Mouse (Mus musculus) induced T-regulatory cell, adult 2 months (primary cell): ENCODE results near the gene Gm4070.
"Not testable (repeated sequence)": the region's sequence is repeated elsewhere in the genome, so short reads cannot be mapped to it uniquely, and the experiment has no call there.

Experiments
- DNase-seq: peaks from one replicate; pipeline ENCODE4 v3.0.0-alpha.2; 2012; ENCODE audit warnings: low read depth

Gene Gm4070

DNA sequence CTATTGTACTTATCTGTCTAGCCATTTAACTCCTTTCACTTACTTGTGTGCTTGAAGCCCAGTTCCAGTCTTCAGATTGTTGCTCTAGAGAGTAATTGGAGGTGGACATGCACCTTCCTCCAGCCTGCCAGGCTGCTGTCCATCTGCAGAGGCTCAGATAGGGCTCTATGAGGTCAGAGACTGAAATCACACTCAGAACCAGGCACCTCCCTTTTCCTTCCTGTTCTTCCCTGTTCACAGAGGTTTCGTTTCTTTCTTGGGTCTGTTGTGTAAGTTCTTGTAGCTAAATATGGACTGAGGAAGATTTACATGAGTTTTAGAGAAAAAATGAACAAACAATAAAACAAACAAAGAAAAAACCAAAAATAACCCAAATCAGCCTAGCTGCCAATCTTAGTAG, at the start of gene Gm4070:
Gene Gm4070 (minus strand): TSS at position 156 of the 400 bp plus-strand sequence.
- DNase-seq, result not testable (repeated sequence)

DNA sequence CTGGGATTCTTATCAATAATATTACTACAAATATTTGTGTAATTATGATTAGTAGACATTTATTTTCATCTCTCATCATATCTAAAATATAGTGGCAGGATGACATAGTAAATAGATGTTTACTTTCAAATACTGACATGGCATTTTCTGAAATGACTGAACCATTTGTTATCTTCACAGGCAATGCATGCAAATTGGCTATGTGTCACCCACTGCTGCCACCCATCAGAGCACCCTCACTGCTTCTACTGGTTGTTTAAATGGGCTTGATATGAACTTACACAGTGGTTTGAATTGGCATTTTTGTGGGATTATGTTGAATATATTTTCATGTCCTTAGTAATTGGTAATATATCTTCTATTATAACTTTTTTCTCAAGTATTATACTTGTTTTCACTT, 773 bp upstream of the Gm4070 start:
- not testable (repeated sequence) for DNase-seq

DNA sequence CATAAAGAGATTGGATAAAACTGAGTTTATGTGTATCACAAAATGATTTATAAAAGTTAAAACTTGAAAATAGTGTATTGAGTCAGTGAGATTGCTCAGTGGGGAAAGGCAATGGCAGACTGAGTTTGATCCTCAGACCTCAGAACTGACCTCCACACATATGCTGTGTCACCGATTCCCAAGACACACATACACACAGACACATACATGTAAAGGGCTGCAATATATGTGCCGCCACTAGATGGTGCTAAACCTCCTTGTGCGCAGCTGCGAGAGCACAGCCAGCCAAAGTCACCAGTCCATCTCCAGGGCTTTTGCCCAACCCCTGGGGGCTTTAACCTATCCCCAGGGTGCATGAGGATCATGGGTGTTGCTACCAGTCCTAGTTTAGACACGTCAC, 1.4 kb downstream of the Gm4070 start:
- DNase-seq, result not testable (repeated sequence)

DNA sequence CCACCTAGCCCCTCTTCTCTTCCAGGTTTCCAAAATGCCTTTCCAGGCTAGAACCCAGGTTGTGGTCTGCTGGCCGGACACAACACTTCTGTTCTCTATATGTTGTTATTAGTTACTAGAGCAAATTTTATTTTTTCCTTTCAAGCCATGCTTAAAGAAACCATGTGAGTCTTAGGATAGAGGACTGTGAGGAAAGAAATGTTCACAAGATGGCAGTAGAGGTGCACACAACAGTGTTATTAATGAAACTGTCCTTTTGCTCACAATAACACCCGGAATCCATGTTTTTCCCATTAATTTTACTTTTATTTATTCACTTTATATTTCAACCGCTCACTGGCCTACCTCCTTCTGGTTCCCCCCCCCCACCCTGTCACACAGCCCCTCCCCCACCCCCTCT, 8.5 kb downstream of the Gm4070 start:
- DNase-seq, result not testable (repeated sequence)

DNA sequence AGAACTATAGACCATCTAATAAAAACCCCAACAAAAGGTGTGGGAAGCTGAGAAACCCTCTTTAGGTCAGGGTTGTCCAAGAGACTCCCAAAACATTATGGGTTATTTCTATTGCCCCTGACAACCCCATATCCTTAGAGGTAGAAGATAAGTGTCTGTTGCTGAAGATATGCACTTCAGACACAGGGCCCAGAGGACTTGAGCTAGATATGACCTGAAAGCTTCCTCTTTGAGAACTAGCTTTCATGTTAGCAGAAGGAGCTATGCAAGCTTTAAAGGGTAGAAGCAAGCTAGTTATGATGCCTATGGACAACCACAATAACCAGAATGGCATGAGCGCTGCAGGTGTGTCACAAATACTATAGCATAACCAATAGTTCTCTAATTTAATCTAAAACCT, 21.6 kb downstream of the Gm4070 start:
- DNase-seq, result not testable (repeated sequence)

DNA sequence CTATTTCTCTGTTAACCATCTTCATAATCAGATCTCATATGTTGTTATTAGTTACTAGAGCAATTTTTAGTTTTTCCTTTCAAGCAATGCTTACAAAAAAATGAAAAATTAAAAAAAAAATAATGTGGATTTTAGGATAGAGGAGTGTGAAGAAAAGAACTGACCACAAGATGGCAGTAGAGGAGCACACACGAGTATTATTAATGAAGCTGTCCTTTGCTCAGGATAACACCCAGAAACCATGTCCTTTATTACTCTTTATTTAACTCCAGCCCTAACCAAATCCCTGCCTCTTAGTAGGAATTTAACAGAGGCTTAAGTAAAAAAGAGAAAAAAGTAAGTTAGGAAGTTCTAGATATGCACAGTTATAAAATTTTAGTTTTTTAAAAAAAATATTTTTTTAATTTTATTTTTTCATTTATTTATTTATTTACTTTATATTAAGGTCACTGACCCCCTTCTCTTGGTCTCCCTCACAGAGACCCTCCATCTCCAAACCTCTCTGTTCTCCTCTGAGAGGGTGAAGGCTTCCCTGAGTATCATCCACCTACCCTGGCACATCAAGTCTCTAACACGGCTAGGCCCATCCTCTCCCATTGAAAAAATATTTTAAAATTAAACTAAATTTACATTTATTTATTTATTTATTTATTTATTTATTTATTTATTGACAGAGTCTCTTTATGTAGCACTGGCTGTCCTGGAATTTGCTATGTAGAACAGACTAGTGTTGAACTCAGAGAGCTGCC, 70.0 kb downstream of the Gm4070 start:
- not testable (repeated sequence) for DNase-seq

DNA sequence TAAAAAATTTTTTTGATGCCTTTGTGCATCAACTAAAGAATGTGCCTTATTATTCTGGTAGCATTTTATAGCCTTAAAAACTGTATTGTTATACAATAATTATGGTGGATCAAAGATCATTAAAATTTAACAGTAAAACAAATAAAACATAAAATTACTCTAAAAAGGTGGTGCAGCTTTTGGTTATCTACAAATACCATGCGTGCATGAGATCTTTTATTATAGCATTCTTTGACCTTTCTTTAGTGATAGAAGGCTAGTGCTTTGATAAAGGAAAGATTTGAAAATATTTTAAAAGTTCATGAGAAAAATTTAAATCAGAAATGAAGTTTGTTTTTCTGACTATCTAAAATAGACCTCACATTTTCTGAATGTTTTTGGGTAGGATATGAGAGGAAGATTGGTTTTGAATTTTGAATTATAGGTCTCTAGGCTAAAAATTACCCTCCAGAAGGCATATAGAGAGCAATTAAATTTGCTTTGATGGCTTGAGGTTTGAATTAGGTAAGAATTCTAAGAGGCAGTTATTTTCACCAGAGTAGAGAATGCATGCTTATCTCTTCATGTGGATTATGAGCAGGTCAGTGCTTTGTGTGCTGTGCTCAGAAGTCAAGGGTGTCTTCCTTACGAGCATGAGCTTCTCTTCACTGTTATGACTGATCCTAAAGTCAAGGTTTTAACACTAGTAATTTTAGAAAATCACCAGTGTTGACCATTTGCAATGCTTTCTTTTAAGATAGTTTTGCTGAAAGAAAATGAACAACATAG, 73.9 kb downstream of the Gm4070 start:
- not testable (repeated sequence) for DNase-seq

DNA sequence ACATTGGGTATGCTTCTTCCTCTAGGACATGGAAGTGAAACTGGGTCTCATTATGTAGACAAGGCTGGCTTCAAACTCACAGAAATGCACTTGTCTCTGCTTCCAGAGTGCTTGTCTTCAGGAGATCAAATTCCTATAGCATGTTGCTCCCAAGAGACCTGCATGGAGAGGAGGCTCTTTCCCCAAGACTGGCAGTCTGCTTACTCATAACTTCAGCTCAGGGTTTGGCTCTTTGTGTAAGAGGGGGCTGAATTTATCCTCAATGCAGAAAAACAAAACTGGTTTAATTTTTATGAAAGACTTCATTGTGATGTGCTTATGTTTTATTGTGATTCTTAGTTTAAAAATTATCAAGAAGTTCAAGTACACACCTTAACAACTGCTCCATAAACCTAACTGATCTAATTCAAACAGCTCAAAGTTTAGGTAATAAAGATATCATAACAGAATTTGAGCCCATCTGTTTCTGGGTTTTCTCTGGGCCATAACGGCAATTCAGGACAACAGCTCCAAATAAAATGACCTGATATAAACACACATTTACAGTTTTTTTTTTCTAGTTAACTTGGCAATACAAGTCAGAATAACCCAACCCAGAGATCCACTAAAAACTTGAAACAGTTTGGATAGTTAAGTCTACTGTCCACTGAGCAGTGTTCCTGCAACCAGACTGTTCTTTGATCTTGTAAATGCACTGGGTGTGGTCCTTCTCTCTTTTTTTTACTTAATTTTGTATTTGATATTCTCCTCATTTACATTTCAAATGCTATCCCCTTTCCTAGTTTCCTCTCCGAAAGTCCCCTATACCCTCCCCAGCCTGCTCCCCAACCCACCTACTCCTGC, 97.8 kb downstream of the Gm4070 start:
- DNase-seq, result not testable (repeated sequence)
